Mouse (Mus musculus) left cerebral cortex, postnatal 14 days (tissue): ENCODE results near the gene Retnlb. TPM values are rescaled to one million over a fixed set of nuclear protein-coding genes. Genes with fewer than 3 reads are reported as not detected.
"Not testable (repeated sequence)": the region's sequence is repeated elsewhere in the genome, so short reads cannot be mapped to it uniquely, and the experiment has no call there.

Experiments
- DNase-seq, 2 experiments: peaks; one replicate each; pipeline ENCODE4 v3.0.0; 2021 to 2022; ENCODE audit warnings: low spot score in 2 of 2, mixed read lengths in 1 of 2
- intact Hi-C: fragments of 180-260 bp; cut with DNase I; formaldehyde crosslinking; loops from one replicate; pipeline ENCODE4 v1.15.1; 2025
- long read RNA-seq, 2 experiments: library from polyadenylated mRNA; stranded (forward); transcript quantifications; one replicate each; pipeline ENCODE4 v2.0.0; 2021
- total RNA-seq, 2 experiments: library from RNA; stranded (reverse); gene quantifications; 2 replicates each; pipeline ENCODE4 v1.2.3; 2021

Gene Retnlb
- not detected for total RNA-seq
- long read RNA-seq, experiment 1 = 0 reads
- long read RNA-seq, experiment 2 = 0 reads

GRCm38 (mm10) chr16:48816695-48817094 lies at the start of gene Retnlb:
Gene Retnlb, plus strand, starts transcription at chr16:48816856.
- intact Hi-C loops = no loop called here
- no peak for DNase-seq

- intact Hi-C loops = no loop called here
- no peak for DNase-seq
These were observed 47.5 kb upstream of the Retnlb start for GRCm38 (mm10) chr16:48769183-48769582.

- no peak for DNase-seq
- intact Hi-C loops = no loop called here
These were observed 44.6 kb upstream of the Retnlb start, which contains the start of gene Trat1 for GRCm38 (mm10) chr16:48771971-48772445. Gene Trat1, minus strand, starts transcription at chr16:48772021.

- DNase-seq = no peak
- intact Hi-C loops = no loop called here
These were observed 39.4 kb upstream of the Retnlb start for GRCm38 (mm10) chr16:48777254-48777653.

- intact Hi-C loops = no loop called here
- no peak for DNase-seq
These were observed 30.4 kb upstream of the Retnlb start for GRCm38 (mm10) chr16:48786258-48786657.

GRCm38 (mm10) chr16:48788704-48789185 lies 27.9 kb upstream of the Retnlb start:
- DNase-seq = no peak
- intact Hi-C loops = no loop called here

GRCm38 (mm10) chr16:48798285-48798684 lies 18.4 kb upstream of the Retnlb start:
- intact Hi-C loops = no loop called here
- no peak for DNase-seq

GRCm38 (mm10) chr16:48799470-48799869 lies 17.2 kb upstream of the Retnlb start:
- intact Hi-C loops = no loop called here
- no peak for DNase-seq

GRCm38 (mm10) chr16:48800906-48801305 lies 15.8 kb upstream of the Retnlb start:
- intact Hi-C loops = no loop called here
- DNase-seq = no peak

GRCm38 (mm10) chr16:48805412-48805811 lies 11.2 kb upstream of the Retnlb start:
- DNase-seq = peak in 1 of 2 experiments; percentile 8
- intact Hi-C loops = no loop called here

- DNase-seq = no peak
- intact Hi-C loops = no loop called here
These were observed 10.1 kb upstream of the Retnlb start for GRCm38 (mm10) chr16:48806521-48806920.

GRCm38 (mm10) chr16:48809374-48809773 lies 7.3 kb upstream of the Retnlb start:
- intact Hi-C loops = no loop called here
- peak in 1 of 2 experiments; percentile 25 for DNase-seq

- intact Hi-C loops = no loop called here
- no peak for DNase-seq
These were observed 4.7 kb upstream of the Retnlb start for GRCm38 (mm10) chr16:48811881-48812436.

GRCm38 (mm10) chr16:48818524-48818923 lies 1.9 kb downstream of the Retnlb start:
- intact Hi-C loops = no loop called here
- DNase-seq = no peak

- intact Hi-C loops = no loop called here
- DNase-seq = no peak
These were observed 9.8 kb downstream of the Retnlb start for GRCm38 (mm10) chr16:48826474-48826873.

- DNase-seq = no peak
- intact Hi-C loops = no loop called here
These were observed 11.0 kb downstream of the Retnlb start for GRCm38 (mm10) chr16:48827625-48828024.

- intact Hi-C loops = no loop called here
- no peak for DNase-seq
These were observed 12.4 kb downstream of the Retnlb start for GRCm38 (mm10) chr16:48829060-48829459.

- DNase-seq = no peak
- intact Hi-C loops = no loop called here
These were observed 15.4 kb downstream of the Retnlb start for GRCm38 (mm10) chr16:48832055-48832454.

GRCm38 (mm10) chr16:48833626-48834025 lies 17.0 kb downstream of the Retnlb start:
- intact Hi-C loops, DNase-seq: not testable (repeated sequence)

GRCm38 (mm10) chr16:48842266-48842665 lies 25.6 kb downstream of the Retnlb start, which contains the start of gene Retnla:
Gene Retnla, plus strand, starts transcription at chr16:48842551.
- intact Hi-C loops = no loop called here
- DNase-seq = no peak

- no peak for DNase-seq
- intact Hi-C loops = no loop called here
These were observed 27.2 kb downstream of the Retnlb start for GRCm38 (mm10) chr16:48843671-48844386.
